Mouse (Mus musculus) limb, embryonic 11.5 days (tissue): ENCODE data around the gene Agfg1. TPM values are rescaled to one million over a fixed set of nuclear protein-coding genes. Genes with fewer than 3 reads are reported as not detected.

Experiments used
- ATAC-seq: fragments of 200-750 bp; cut with Nextera tagmentation; 2 replicates; pipeline ENCODE4 v1.8.0; 2017; ENCODE audit warnings: low read depth; ENCODE audit not compliant: insufficient number of reproducible peaks, low FRiP score, low TSS enrichment
- DNase-seq: peaks from one replicate; pipeline ENCODE4 v3.0.0-alpha.2; 2015; ENCODE audit warnings: low spot score
- H3K27ac ChIP-seq: fragments of 300-500 bp; sonication (generic); replicated peaks from 2 replicates; pipeline ENCODE4 v1.5.1; 2014; ENCODE audit warnings: low read depth, mild to moderate bottlenecking, low read length
- H3K27me3 ChIP-seq: fragments of 300-500 bp; sonication (generic); 2 replicates; pipeline ENCODE4 v1.6.1; 2014; ENCODE audit warnings: mild to moderate bottlenecking, low read length, mixed read lengths; ENCODE audit not compliant: control insufficient read depth, insufficient read depth
- H3K36me3 ChIP-seq: fragments of 300-500 bp; sonication (generic); 2 replicates; pipeline ENCODE4 v1.6.1; 2014; ENCODE audit warnings: mild to moderate bottlenecking, low read length, moderate library complexity, mixed read lengths; ENCODE audit not compliant: control insufficient read depth, insufficient read depth
- H3K4me1 ChIP-seq: fragments of 300-500 bp; sonication (generic); 2 replicates; pipeline ENCODE4 v1.6.1; 2014; ENCODE audit warnings: low read length, mixed read lengths; ENCODE audit not compliant: control insufficient read depth, insufficient read depth
- H3K4me2 ChIP-seq: fragments of 300-500 bp; sonication (generic); 2 replicates; pipeline ENCODE4 v1.6.1; 2014; ENCODE audit warnings: low read depth, mild to moderate bottlenecking, moderate library complexity; ENCODE audit not compliant: severe bottlenecking
- H3K4me3 ChIP-seq: fragments of 300-500 bp; sonication (generic); 2 replicates; pipeline ENCODE4 v1.5.1; 2014; ENCODE audit warnings: low read depth, low read length
- H3K9ac ChIP-seq: fragments of 300-500 bp; sonication (generic); 2 replicates; pipeline ENCODE4 v1.6.1; 2014; ENCODE audit warnings: mild to moderate bottlenecking, low read length
- H3K9me3 ChIP-seq: fragments of 300-500 bp; sonication (generic); 2 replicates; pipeline ENCODE4 v1.6.1; 2016; ENCODE audit warnings: low read length; ENCODE audit not compliant: control insufficient read depth
- WGBS: fragments of 180-500 bp; shearing (Covaris S2); extraction: QIAGEN DNeasy Blood & Tissue Kit; methylation state at CpG from one replicate; pipeline ENCODE4 v1.1.7; 2014; 5-methylcytosine and 5-hydroxymethylcytosine counted together
- polyA plus RNA-seq: library from polyadenylated mRNA; unstranded; fragments of >200 nt; fragmentation: Nextera tagmentation; extraction: Ambion mirVana; gene quantifications from 2 replicates; pipeline ENCODE4 v1.2.1, GENCODE M21; 2014

The Agfg1 gene
- 39.8 and 42.1 TPM in 2 replicates for polyA plus RNA-seq

- peak; percentile 96 for DNase-seq
- no peaks in the 10 kb centered on the region for H3K27me3 ChIP-seq
- peak within 1 kb of the TSS; percentile 90 for H3K9ac ChIP-seq
- ATAC-seq = peak; percentile 87
- peaks cover 5% of the 10 kb centered on the region for H3K4me1 ChIP-seq
- H3K36me3 ChIP-seq = no peaks in the 10 kb centered on the region
- H3K9me3 ChIP-seq = no peaks in the 10 kb centered on the region
- WGBS = under 1% methylated on average over 28 of the region's 34 CpGs
- peak within 1 kb of the TSS; percentile 96 for H3K4me3 ChIP-seq
- H3K27ac ChIP-seq = peak within 1 kb of the TSS; percentile 52; the same call in 1 of the 2 replicates
- peak within 1 kb of the TSS; percentile 77 for H3K4me2 ChIP-seq
Measured at GRCm38 (mm10) chr1:82839296-82839613, at the start of gene Agfg1. TSS of gene Agfg1 (plus strand) at chr1:82839483.

GRCm38 (mm10) chr1:82791105-82791504 lies 48.2 kb upstream of the Agfg1 start:
- Histone ChIP-seq H3K27ac (no peak overlapping the region), H3K9ac (no peak overlapping the region), H3K36me3 (no peaks in the 10 kb centered on the region), H3K4me2 (no peak overlapping the region), H3K27me3 (no peaks in the 10 kb centered on the region), H3K9me3 (no peaks in the 10 kb centered on the region; the same call in 1 of the 2 replicates), H3K4me1 (no peaks in the 10 kb centered on the region), H3K4me3 (no peak overlapping the region)
- WGBS = 91% methylated on average over 11 of the region's 11 CpGs
- ATAC-seq = no peak
- DNase-seq = no peak

- no peak overlapping the region for H3K27ac ChIP-seq
Measured at GRCm38 (mm10) chr1:82792238-82792637, 47.0 kb upstream of the Agfg1 start.

GRCm38 (mm10) chr1:82793110-82793509 lies 46.2 kb upstream of the Agfg1 start:
- no peak overlapping the region for H3K4me2 ChIP-seq
- no peaks in the 10 kb centered on the region for H3K27me3 ChIP-seq
- no peak for ATAC-seq
- no peaks in the 10 kb centered on the region for H3K36me3 ChIP-seq
- H3K4me1 ChIP-seq = no peaks in the 10 kb centered on the region
- H3K9ac ChIP-seq = no peak overlapping the region
- no peak for DNase-seq
- H3K4me3 ChIP-seq = no peak overlapping the region
- H3K27ac ChIP-seq = no peak overlapping the region
- H3K9me3 ChIP-seq = no peaks in the 10 kb centered on the region; the same call in 1 of the 2 replicates
- WGBS = 84% methylated on average over 3 of the region's 3 CpGs

More at GRCm38 (mm10) chr1:82792238-82792637, 47.0 kb upstream of the Agfg1 start:
- no peaks in the 10 kb centered on the region for H3K4me1 ChIP-seq
- H3K36me3 ChIP-seq = no peaks in the 10 kb centered on the region
- DNase-seq (no peak), ATAC-seq (no peak)
- H3K4me2 ChIP-seq = no peak overlapping the region
- no peaks in the 10 kb centered on the region for H3K27me3 ChIP-seq
- H3K4me3 ChIP-seq = no peak overlapping the region
- 91% methylated on average over 6 of the region's 6 CpGs for WGBS
- H3K9ac ChIP-seq = no peak overlapping the region
- H3K9me3 ChIP-seq = no peaks in the 10 kb centered on the region; the same call in 1 of the 2 replicates

GRCm38 (mm10) chr1:82793986-82794385 lies 45.3 kb upstream of the Agfg1 start:
- WGBS = 60% methylated on average over 4 of the region's 4 CpGs
- no peaks in the 10 kb centered on the region; the same call in 1 of the 2 replicates for H3K9me3 ChIP-seq
- no peak overlapping the region for H3K27ac ChIP-seq
- H3K36me3 ChIP-seq = no peaks in the 10 kb centered on the region
- H3K4me3 ChIP-seq = no peak overlapping the region
- no peaks in the 10 kb centered on the region for H3K27me3 ChIP-seq
- H3K9ac ChIP-seq = no peak overlapping the region
- H3K4me2 ChIP-seq = no peak overlapping the region
- DNase-seq (no peak), ATAC-seq (no peak)
- no peaks in the 10 kb centered on the region for H3K4me1 ChIP-seq

GRCm38 (mm10) chr1:82795211-82795610 lies 44.1 kb upstream of the Agfg1 start:
- H3K27ac ChIP-seq = no peak overlapping the region
- H3K4me2 ChIP-seq = no peak overlapping the region
- no peak for DNase-seq
- ATAC-seq = no peak
- no peaks in the 10 kb centered on the region for H3K36me3 ChIP-seq
- H3K9me3 ChIP-seq = no peaks in the 10 kb centered on the region; the same call in 1 of the 2 replicates
- H3K4me1 ChIP-seq = no peaks in the 10 kb centered on the region
- 83% methylated on average over 2 of the region's 2 CpGs for WGBS
- H3K27me3 ChIP-seq = no peaks in the 10 kb centered on the region
- no peak overlapping the region for H3K9ac ChIP-seq
- no peak overlapping the region for H3K4me3 ChIP-seq

GRCm38 (mm10) chr1:82795702-82796443 lies 43.4 kb upstream of the Agfg1 start:
- Histone ChIP-seq H3K4me1 (no peaks in the 10 kb centered on the region), H3K27me3 (no peaks in the 10 kb centered on the region), H3K9me3 (no peaks in the 10 kb centered on the region; the same call in 1 of the 2 replicates), H3K4me2 (no peak overlapping the region), H3K4me3 (no peak overlapping the region), H3K36me3 (no peaks in the 10 kb centered on the region), H3K9ac (no peak overlapping the region), H3K27ac (no peak overlapping the region)
- DNase-seq (no peak), ATAC-seq (no peak)
- WGBS = 70% methylated on average over 18 of the region's 18 CpGs

GRCm38 (mm10) chr1:82797088-82797487 lies 42.2 kb upstream of the Agfg1 start:
- H3K36me3 ChIP-seq = no peaks in the 10 kb centered on the region
- H3K27me3 ChIP-seq = no peaks in the 10 kb centered on the region
- no peak overlapping the region for H3K9ac ChIP-seq
- H3K4me1 ChIP-seq = no peaks in the 10 kb centered on the region
- DNase-seq (no peak), ATAC-seq (no peak)
- H3K4me3 ChIP-seq = no peak overlapping the region
- H3K4me2 ChIP-seq = no peak overlapping the region
- no peaks in the 10 kb centered on the region for H3K9me3 ChIP-seq
- H3K27ac ChIP-seq = no peak overlapping the region
- 98% methylated on average over 4 of the region's 4 CpGs for WGBS
